Mouse (Mus musculus): ENCODE data around the gene Lag3. TPM values are rescaled to one million over a fixed set of nuclear protein-coding genes. Genes with fewer than 3 reads are reported as not detected.

Lag3 gene
- polyA plus RNA-seq, 1 experiment: not detected

DNA sequence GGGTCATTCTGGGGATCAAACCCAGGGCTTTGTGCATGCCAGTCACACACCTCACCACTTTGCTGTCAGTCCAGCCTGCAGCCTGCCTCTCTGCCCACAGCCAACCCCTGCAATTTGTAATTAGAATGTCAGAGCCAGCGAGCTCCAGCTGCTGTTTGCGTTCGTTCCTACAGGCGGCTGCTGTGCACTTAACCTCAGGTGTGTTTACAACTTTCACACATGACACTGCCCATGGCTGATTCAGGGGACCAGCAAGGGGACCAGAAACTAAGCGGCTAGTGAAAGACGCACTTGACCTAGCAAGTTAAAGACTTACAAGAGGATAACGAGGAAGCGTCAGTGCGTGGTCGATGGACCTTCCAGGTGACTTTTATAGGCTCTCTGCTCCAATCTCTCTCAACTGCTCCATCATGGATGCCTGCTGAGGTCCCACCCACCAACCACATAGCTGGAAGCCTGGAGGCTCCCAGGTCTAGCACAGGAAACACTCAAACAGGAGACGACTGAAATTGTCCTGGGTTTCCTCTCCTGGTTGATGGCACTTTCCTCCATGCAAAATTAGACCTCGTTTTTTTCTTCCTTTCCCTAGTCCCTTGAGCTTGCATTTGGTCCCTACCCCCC lies 13.8 kb upstream of the Lag3 start:
- H3K9me3 ChIP-seq (ENCODE audit: control insufficient read depth, low read length): no peaks in the 10 kb centered on the region
- TF ChIP-seq TAL1 (IDR thresholded peaks at IDR 0.05; ENCODE audit: low read length) (no peak), GATA1 (IDR thresholded peaks at IDR 0.05; ENCODE audit: low read length) (no peak)
- H3K36me3 ChIP-seq (ENCODE audit: control insufficient read depth): no peaks in the 10 kb centered on the region
- H3K4me1 ChIP-seq (ENCODE audit: control insufficient read depth): peaks cover 7% of the 10 kb centered on the region
- peaks cover 37% of the 10 kb centered on the region for H3K27me3 ChIP-seq (ENCODE audit: control insufficient read depth)
- no peak overlapping the region for H3K4me3 ChIP-seq (replicated peaks)

DNA sequence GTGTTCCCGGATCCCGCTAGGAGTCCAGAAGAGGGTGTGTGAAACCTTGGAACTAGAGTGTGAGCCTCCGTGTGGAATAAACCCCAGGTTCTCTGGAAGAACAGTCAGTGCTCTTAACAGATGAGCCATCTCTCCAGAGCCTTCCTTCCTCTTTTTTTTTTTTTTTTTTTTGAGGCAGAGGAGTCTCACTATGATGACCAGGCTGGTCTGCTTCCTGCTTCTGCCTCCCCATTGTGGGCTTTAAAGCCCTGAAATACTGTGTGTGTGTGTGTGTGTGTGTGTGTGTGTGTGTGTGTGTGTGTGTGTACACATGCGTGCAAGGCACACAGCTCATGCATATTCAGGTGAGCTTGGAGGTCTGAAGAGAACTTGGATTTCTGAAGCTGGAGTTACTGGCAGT lies 10.0 kb upstream of the Lag3 start:
- peaks cover 5% of the 10 kb centered on the region; the same call in 1 of the 2 replicates for H3K9me3 ChIP-seq (ENCODE audit: control insufficient read depth, low read length)
- peaks cover 75% of the 10 kb centered on the region for H3K27me3 ChIP-seq (ENCODE audit: control insufficient read depth)
- no peaks in the 10 kb centered on the region for H3K36me3 ChIP-seq (ENCODE audit: control insufficient read depth)
- H3K4me3 ChIP-seq (replicated peaks): no peak overlapping the region
- peaks cover 16% of the 10 kb centered on the region for H3K4me1 ChIP-seq (ENCODE audit: control insufficient read depth)
- TF ChIP-seq TAL1 (IDR thresholded peaks at IDR 0.05; ENCODE audit: low read length) (no peak), GATA1 (IDR thresholded peaks at IDR 0.05; ENCODE audit: low read length) (no peak)

DNA sequence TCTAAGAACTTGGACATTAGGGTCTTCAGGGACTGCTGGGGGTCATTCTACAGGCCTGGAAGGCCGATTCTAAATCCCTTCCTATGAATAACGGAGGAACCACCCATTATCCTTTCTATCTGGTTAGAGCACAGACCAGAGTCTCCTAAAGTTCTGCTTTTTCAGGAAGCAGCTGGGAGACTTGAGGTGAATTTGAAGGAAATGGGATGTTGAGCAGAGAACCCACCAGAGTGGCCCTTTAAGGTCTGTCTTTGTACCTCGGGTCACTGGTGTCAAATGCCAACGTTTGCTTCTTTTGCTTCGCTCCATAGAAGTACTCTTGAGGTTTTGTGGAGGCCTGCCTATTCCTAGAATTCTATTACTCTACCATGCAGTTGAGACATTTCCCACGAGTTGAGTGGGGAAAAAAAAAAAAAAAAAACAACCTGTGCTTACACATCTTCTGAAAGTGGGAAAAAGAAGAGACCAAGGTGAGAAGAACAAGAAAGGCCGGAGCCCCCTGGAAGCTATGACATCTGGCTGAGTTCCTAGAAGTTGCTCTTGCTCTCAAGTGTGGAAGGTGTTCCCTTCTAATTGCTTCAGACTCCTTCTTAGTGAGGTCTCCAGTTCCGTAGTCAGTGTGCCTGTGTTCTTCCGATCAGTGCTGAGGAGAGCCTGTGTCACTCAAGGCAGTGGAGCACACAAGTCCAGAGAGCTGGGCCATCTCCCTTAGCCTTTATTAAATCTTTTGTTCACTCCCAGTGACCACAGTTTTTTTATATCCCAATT lies 9.0 kb upstream of the Lag3 start:
- Histone ChIP-seq H3K27me3 (ENCODE audit: control insufficient read depth) (peaks cover 80% of the 10 kb centered on the region), H3K9me3 (ENCODE audit: control insufficient read depth, low read length) (peaks cover 9% of the 10 kb centered on the region; the same call in 1 of the 2 replicates), H3K4me1 (ENCODE audit: control insufficient read depth) (peaks cover 19% of the 10 kb centered on the region), H3K4me3 (replicated peaks) (no peak overlapping the region), H3K36me3 (ENCODE audit: control insufficient read depth) (no peaks in the 10 kb centered on the region)
- TF ChIP-seq TAL1 (IDR thresholded peaks at IDR 0.05; ENCODE audit: low read length) (no peak), GATA1 (IDR thresholded peaks at IDR 0.05; ENCODE audit: low read length) (no peak)

DNA sequence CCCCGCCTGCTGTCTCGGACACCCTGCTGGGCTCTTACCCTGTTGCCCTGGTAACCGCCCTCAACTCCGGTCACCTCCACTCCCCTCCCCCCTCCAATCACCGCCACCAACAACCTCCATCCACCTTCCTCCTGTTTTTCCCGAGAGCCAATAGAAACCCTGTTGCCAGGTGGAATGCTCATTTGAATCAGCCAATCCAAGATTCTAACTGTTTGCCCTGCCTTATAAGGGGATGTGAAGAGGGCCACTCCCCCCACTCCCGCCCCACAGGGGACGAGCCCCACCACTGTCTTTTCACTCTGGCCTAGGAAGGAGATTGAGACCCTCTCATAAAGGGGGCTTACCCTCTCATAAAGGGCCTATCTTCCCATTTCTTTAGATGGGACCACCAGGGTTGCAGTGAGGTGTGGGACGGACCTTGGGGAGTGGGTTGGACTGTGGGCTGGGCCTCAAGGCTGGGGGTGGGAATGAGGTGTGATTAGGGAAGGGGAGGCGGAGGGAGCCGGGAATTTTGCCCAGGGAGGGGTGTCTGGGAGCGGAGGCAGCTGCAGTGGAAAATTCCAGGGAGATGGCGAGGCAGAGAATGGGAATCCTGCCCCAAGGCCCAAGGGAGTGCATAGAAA lies 8.3 kb upstream of the Lag3 start, which contains the start of gene Ptms:
Gene Ptms (minus strand): TSS at position 409 of the 623 bp plus-strand sequence.
- TF ChIP-seq GATA1 (IDR thresholded peaks at IDR 0.05; ENCODE audit: low read length) (no peak), TAL1 (IDR thresholded peaks at IDR 0.05; ENCODE audit: low read length) (no peak)

DNA sequence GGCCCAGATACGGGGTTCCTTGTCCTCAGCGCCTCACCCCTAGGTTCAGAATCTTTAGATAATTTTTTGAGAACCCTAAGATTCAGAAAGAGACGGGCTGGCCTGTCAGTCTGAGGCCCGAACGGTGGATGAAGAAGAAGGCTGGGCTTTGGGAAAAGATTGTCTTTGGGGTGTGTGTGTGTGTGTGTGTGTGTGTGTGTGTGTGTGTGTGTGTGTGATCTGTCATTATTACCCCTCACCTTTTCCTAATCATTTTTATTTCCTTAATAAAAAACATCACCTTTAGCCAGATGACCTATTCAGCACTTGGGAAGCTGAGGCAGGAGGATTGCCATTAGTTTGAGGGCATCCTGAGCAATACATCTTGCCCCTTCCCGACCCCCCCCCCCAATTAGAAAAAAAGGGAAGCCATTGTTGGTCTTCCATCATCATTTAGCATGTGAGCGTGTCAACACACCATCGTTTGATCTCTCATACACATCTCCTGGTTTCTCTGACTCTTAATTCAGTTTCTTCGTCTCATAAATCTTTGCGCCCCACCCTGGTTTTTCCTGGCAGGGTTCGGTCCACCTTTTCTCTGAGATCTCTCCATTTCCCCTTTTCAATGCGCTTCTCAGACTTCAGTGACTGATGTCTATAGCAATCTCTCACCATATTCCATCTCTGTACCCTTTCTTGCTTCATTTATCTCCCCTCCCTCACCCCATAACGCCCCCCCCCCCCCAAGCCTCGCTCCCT lies 7.6 kb upstream of the Lag3 start:
- Histone ChIP-seq H3K4me3 (replicated peaks) (no peak overlapping the region), H3K27me3 (ENCODE audit: control insufficient read depth) (peaks cover 90% of the 10 kb centered on the region), H3K36me3 (ENCODE audit: control insufficient read depth) (peaks cover 2% of the 10 kb centered on the region; the same call in 1 of the 2 replicates), H3K4me1 (ENCODE audit: control insufficient read depth) (peaks cover 19% of the 10 kb centered on the region), H3K9me3 (ENCODE audit: control insufficient read depth, low read length) (peaks cover 9% of the 10 kb centered on the region; the same call in 1 of the 2 replicates)
- TF ChIP-seq TAL1 (IDR thresholded peaks at IDR 0.05; ENCODE audit: low read length): no peak
- no peak for TF ChIP-seq GATA1 (IDR thresholded peaks at IDR 0.05; ENCODE audit: low read length)

More for the DNA sequence above, 8.3 kb upstream of the Lag3 start, which contains the start of gene Ptms:
- Histone ChIP-seq H3K36me3 (ENCODE audit: control insufficient read depth) (no peaks in the 10 kb centered on the region), H3K9me3 (ENCODE audit: control insufficient read depth, low read length) (peaks cover 9% of the 10 kb centered on the region; the same call in 1 of the 2 replicates), H3K27me3 (ENCODE audit: control insufficient read depth) (peaks cover 82% of the 10 kb centered on the region), H3K4me3 (replicated peaks) (no peak within 1 kb of the TSS), H3K4me1 (ENCODE audit: control insufficient read depth) (peaks cover 19% of the 10 kb centered on the region)

DNA sequence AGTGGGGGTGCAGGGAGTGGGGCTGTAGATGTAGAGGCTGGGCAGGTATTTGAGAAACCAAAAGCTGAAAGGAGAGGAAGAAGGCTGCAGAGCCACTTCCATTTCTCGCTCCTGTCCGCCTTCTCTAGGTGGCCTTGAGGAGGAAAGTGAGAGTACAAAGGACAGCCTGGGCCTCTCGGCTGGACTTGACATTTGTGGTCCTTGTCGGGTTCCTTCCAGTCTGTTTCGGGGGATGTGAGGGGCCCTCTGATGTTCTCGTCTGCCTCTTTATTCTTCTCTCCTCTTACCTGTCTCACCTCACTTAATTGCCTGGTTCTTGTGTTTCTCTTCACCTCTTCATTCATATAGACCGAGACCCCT lies 6.8 kb upstream of the Lag3 start:
- peak overlapping the region; percentile 63 for H3K4me3 ChIP-seq (replicated peaks)

DNA sequence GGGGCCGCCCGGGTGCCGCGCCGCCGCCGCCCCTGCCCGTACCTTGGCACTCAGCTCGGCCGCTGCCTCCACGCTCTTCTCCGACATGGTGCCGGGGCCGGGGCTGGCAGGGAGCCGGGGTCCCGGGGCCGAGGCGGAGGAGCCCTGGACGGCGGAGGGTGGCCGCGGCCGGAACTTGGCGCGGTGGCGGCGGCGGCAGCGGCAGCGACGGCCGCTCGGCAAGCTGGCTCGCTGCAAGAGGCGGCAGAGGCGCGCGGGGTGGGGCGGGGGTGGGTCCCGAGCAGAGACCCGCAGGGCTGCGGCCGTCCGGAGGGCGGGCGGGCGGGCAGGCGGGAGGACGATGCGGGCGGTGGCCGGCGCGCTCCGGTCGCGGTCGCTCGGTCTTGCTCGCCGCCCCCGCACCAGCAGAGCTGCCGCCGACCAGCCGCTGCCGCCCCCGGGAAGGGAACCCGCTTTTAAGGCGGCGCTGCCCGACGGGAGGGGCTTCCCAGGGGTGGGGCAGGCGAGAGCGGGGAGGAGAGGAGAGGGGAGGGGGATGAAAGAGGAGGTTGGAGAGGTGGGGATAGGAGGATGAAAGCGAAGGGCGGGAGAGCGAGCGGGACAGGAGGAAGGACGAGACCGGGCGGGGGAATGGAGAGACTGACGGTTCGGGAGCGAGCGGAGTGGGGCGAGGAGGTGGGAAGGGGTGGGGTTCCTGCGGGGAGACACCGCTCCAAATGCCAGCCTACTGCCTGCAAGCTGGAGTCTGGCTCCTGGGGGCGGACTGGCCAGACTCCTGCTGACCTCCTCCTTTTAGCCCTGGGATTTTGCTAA lies 6.2 kb upstream of the Lag3 start:
- no peak for TF ChIP-seq GATA1 (IDR thresholded peaks at IDR 0.05; ENCODE audit: low read length)
- no peak for TF ChIP-seq TAL1 (IDR thresholded peaks at IDR 0.05; ENCODE audit: low read length)
- peaks cover 95% of the 10 kb centered on the region for H3K27me3 ChIP-seq (ENCODE audit: control insufficient read depth)
- H3K9me3 ChIP-seq (ENCODE audit: control insufficient read depth, low read length): peaks cover 9% of the 10 kb centered on the region; the same call in 1 of the 2 replicates
- H3K4me1 ChIP-seq (ENCODE audit: control insufficient read depth): peaks cover 19% of the 10 kb centered on the region
- H3K4me3 ChIP-seq (replicated peaks): peak overlapping the region; percentile 63
- H3K36me3 ChIP-seq (ENCODE audit: control insufficient read depth): peaks cover 2% of the 10 kb centered on the region; the same call in 1 of the 2 replicates

More for the DNA sequence above, 6.8 kb upstream of the Lag3 start:
- Histone ChIP-seq H3K4me1 (ENCODE audit: control insufficient read depth) (peaks cover 19% of the 10 kb centered on the region), H3K9me3 (ENCODE audit: control insufficient read depth, low read length) (peaks cover 9% of the 10 kb centered on the region; the same call in 1 of the 2 replicates), H3K36me3 (ENCODE audit: control insufficient read depth) (peaks cover 2% of the 10 kb centered on the region; the same call in 1 of the 2 replicates), H3K27me3 (ENCODE audit: control insufficient read depth) (peaks cover 96% of the 10 kb centered on the region)
- TF ChIP-seq TAL1 (IDR thresholded peaks at IDR 0.05; ENCODE audit: low read length) (no peak), GATA1 (IDR thresholded peaks at IDR 0.05; ENCODE audit: low read length) (no peak)

All from erythroblast, embryonic 14.5 days (primary cell).